Mouse (Mus musculus) lung, adult 2 months (tissue): ENCODE data around the gene Sec14l4. TPM values are rescaled to one million over a fixed set of nuclear protein-coding genes. Genes with fewer than 3 reads are reported as not detected.

ENCODE experiments used
- DNase-seq: peaks from one replicate; pipeline ENCODE4 v3.0.0; 2022
- H3K4me1 ChIP-seq: fragments of 200-500 bp; 2 replicates; pipeline ENCODE4 v1.6.1; 2011; ENCODE audit warnings: low read length; ENCODE audit not compliant: control insufficient read depth, insufficient read depth
- H3K4me3 ChIP-seq: fragments of 200-500 bp; replicated peaks from 2 replicates; pipeline ENCODE3; 2011; ENCODE audit warnings: low read depth, mild to moderate bottlenecking, control low read depth, low read length; ENCODE audit errors: extremely low read depth
- CTCF ChIP-seq: fragments of 200-500 bp; IDR thresholded peaks from 2 replicates; pipeline ENCODE4 v1.5.1; 2011; ENCODE audit warnings: mild to moderate bottlenecking, low read length, control low read depth; ENCODE audit not compliant: insufficient read depth
- POLR2A ChIP-seq: fragments of 200-500 bp; IDR thresholded peaks from 2 replicates; pipeline ENCODE4 v1.6.1; 2011; ENCODE audit warnings: low read depth, mild to moderate bottlenecking, control low read depth, low read length, borderline replicate concordance; ENCODE audit errors: extremely low read depth
- WGBS: fragments of 180-500 bp; shearing (Covaris S2); methylation state at CpG from one replicate; pipeline ENCODE4 v1.1.7; 2018; 5-methylcytosine and 5-hydroxymethylcytosine counted together
- polyA plus RNA-seq: library from polyadenylated mRNA; depleted of rRNA; stranded (reverse); fragments of >200 nt; gene quantifications from 2 replicates; pipeline ENCODE4 v1.2.3, GENCODE M21; 2012

The Sec14l4 gene
- polyA plus RNA-seq, 1 experiment = 56.3 TPM

- WGBS = 61% methylated on average over 9 of the region's 9 CpGs
- no peak for DNase-seq
- no peak overlapping the region for H3K4me3 ChIP-seq
- no peak for TF ChIP-seq POLR2A
- no peak for TF ChIP-seq CTCF
- no peaks in the 10 kb centered on the region for H3K4me1 ChIP-seq
Measured at GRCm38 (mm10) chr11:4036365-4037084, 5.3 kb downstream of the Sec14l4 start.

GRCm38 (mm10) chr11:4039951-4040350 lies 8.7 kb downstream of the Sec14l4 start:
- WGBS = 95% methylated on average over 4 of the region's 4 CpGs
- no peaks in the 10 kb centered on the region for H3K4me1 ChIP-seq
- H3K4me3 ChIP-seq = no peak overlapping the region
- DNase-seq = no peak
- TF ChIP-seq CTCF (no peak), POLR2A (no peak)

- TF ChIP-seq CTCF (no peak), POLR2A (no peak)
- H3K4me3 ChIP-seq = no peak overlapping the region
- WGBS = 74% methylated on average over 6 of the region's 6 CpGs
- no peaks in the 10 kb centered on the region for H3K4me1 ChIP-seq
- DNase-seq = no peak
Measured at GRCm38 (mm10) chr11:4041123-4041625, 9.9 kb downstream of the Sec14l4 start.

GRCm38 (mm10) chr11:4043081-4043480 lies 11.8 kb downstream of the Sec14l4 start:
- TF ChIP-seq POLR2A (no peak), CTCF (no peak)
- Histone ChIP-seq H3K4me1 (0 out of 2 replicates have a peak, but pooled peaks cover 2% of the 10 kb centered on the region), H3K4me3 (no peak overlapping the region)
- DNase-seq = no peak
- 88% methylated on average over 7 of the region's 7 CpGs for WGBS

GRCm38 (mm10) chr11:4046526-4046925 lies 15.3 kb downstream of the Sec14l4 start:
- peaks cover 2% of the 10 kb centered on the region; the same call in 1 of the 2 replicates for H3K4me1 ChIP-seq
- H3K4me3 ChIP-seq = no peak overlapping the region
- 57% methylated on average over 5 of the region's 5 CpGs for WGBS
- peak; percentile 3 for DNase-seq
- no peak for TF ChIP-seq POLR2A
- no peak for TF ChIP-seq CTCF

- TF ChIP-seq POLR2A = no peak
- TF ChIP-seq CTCF = no peak
- DNase-seq = peak; percentile 3
- Histone ChIP-seq H3K4me3 (no peak overlapping the region), H3K4me1 (peaks cover 2% of the 10 kb centered on the region; the same call in 1 of the 2 replicates)
- 71% methylated on average over 2 of the region's 2 CpGs for WGBS
Measured at GRCm38 (mm10) chr11:4047766-4048165, 16.5 kb downstream of the Sec14l4 start.

- Histone ChIP-seq H3K4me1 (peaks cover 2% of the 10 kb centered on the region; the same call in 1 of the 2 replicates), H3K4me3 (no peak overlapping the region)
- peak; percentile 15 for DNase-seq
- no peak for TF ChIP-seq CTCF
- no peak for TF ChIP-seq POLR2A
- 75% methylated on average over 6 of the region's 6 CpGs for WGBS
Measured at GRCm38 (mm10) chr11:4048438-4048837, 17.2 kb downstream of the Sec14l4 start.

- TF ChIP-seq CTCF = peak; percentile 95
- TF ChIP-seq POLR2A = no peak
- Histone ChIP-seq H3K4me1 (no peaks in the 10 kb centered on the region; the same call in 1 of the 2 replicates), H3K4me3 (no peak overlapping the region)
- DNase-seq = peak; percentile 75
- WGBS = 21% methylated on average over 5 of the region's 5 CpGs
Measured at GRCm38 (mm10) chr11:4053586-4053985, 22.3 kb downstream of the Sec14l4 start.

GRCm38 (mm10) chr11:4060866-4061575 lies 29.8 kb downstream of the Sec14l4 start:
- Histone ChIP-seq H3K4me1 (peaks cover 10% of the 10 kb centered on the region; the same call in 1 of the 2 replicates), H3K4me3 (no peak overlapping the region)
- TF ChIP-seq CTCF (no peak), POLR2A (peak; percentile 37; the same call in 1 of the 2 replicates)
- DNase-seq = peak; percentile 66
- WGBS = 50% methylated on average over 5 of the region's 5 CpGs

- WGBS = 70% methylated on average over 4 of the region's 4 CpGs
- no peak for TF ChIP-seq CTCF
- no peak for TF ChIP-seq POLR2A
- no peak overlapping the region for H3K4me3 ChIP-seq
- no peak for DNase-seq
- H3K4me1 ChIP-seq = peaks cover 10% of the 10 kb centered on the region; the same call in 1 of the 2 replicates
Measured at GRCm38 (mm10) chr11:4062523-4062922, 31.3 kb downstream of the Sec14l4 start.
